Mouse (Mus musculus) cerebellum, adult 9-10 months (tissue): ENCODE data around the gene Actg1.
"Not testable (repeated sequence)": the region's sequence is repeated elsewhere in the genome, so short reads cannot be mapped to it uniquely, and the experiment has no call there.

Experiments
- DNase-seq: peaks from one replicate; pipeline ENCODE4 v3.0.0; 2022

The Actg1 gene

GRCm38 (mm10) chr11:120360062-120360461 lies 11.7 kb upstream of the Actg1 start:
- no peak for DNase-seq

- no peak for DNase-seq
These were observed 11.0 kb upstream of the Actg1 start for GRCm38 (mm10) chr11:120359391-120359790.

- no peak for DNase-seq
These were observed 9.6 kb upstream of the Actg1 start for GRCm38 (mm10) chr11:120357791-120358401.

- DNase-seq = no peak
These were observed 8.6 kb upstream of the Actg1 start for GRCm38 (mm10) chr11:120356900-120357299.

GRCm38 (mm10) chr11:120356319-120356840 lies 8.0 kb upstream of the Actg1 start:
- no peak for DNase-seq

GRCm38 (mm10) chr11:120355277-120356039 lies 7.1 kb upstream of the Actg1 start:
- DNase-seq = no peak

- no peak for DNase-seq
These were observed 6.2 kb upstream of the Actg1 start for GRCm38 (mm10) chr11:120354304-120355276.

GRCm38 (mm10) chr11:120353500-120354303 lies 5.4 kb upstream of the Actg1 start:
- DNase-seq = peak; percentile 68

GRCm38 (mm10) chr11:120352571-120353290 lies 4.4 kb upstream of the Actg1 start:
- no peak for DNase-seq

GRCm38 (mm10) chr11:120352093-120352350 lies 3.7 kb upstream of the Actg1 start:
- not testable (repeated sequence) for DNase-seq

GRCm38 (mm10) chr11:120351250-120352092 lies 3.1 kb upstream of the Actg1 start:
- peak; percentile 47 for DNase-seq

GRCm38 (mm10) chr11:120350711-120351110 lies 2.4 kb upstream of the Actg1 start:
- DNase-seq = peak; percentile 53

- peak; percentile 73 for DNase-seq
These were observed 1.8 kb upstream of the Actg1 start for GRCm38 (mm10) chr11:120349986-120350702.

GRCm38 (mm10) chr11:120349371-120349985 lies 1.1 kb upstream of the Actg1 start:
- DNase-seq = peak; percentile 71

GRCm38 (mm10) chr11:120348684-120349370 lies 485 bp upstream of the Actg1 start:
- peak; percentile 76 for DNase-seq

- peak; percentile 48 for DNase-seq
These were observed 1.0 kb downstream of the Actg1 start for GRCm38 (mm10) chr11:120347301-120347700.

- not testable (repeated sequence) for DNase-seq
These were observed 1.8 kb downstream of the Actg1 start for GRCm38 (mm10) chr11:120346383-120347034.

GRCm38 (mm10) chr11:120345067-120345681 lies 3.2 kb downstream of the Actg1 start:
- DNase-seq = no peak
